Mouse (Mus musculus): ENCODE results near the gene Dot1l.

DNA sequence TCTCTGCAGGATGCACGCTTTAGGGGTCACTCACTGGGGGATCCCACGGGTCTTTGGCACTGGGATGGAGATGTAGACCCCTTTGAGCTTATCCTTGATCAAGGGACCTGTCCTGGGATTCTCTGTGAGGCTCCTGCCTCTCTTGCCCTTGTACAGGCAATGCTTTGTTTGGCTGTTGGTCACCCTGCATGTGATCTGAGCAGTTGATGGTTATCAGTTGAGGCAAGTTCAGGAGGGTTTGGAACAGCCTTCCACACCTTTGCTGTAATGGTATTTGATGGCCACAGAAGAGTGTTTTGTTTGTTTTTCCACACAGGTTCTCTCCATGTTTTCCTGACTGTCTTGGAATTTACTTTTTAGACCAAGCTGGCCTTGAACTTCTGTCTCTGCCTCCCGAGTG lies 6.8 kb downstream of the Dot1l start:
- TF ChIP-seq CTCF (IDR thresholded peaks at IDR 0.05; ENCODE audit: extremely low read depth, insufficient read depth, insufficient read length, insufficient replicate concordance) (no peak), POLR2A (IDR thresholded peaks at IDR 0.05; ENCODE audit: low read depth, low read length) (no peak)

Measured in spleen, adult 2 months (tissue).